Mouse (Mus musculus) thymus, adult 2 months (tissue): ENCODE measurements around the gene Tjp1. TPM values are rescaled to one million over a fixed set of nuclear protein-coding genes. Genes with fewer than 3 reads are reported as not detected.

ENCODE experiments used
- DNase-seq: peaks from one replicate; pipeline ENCODE4 v3.0.0; 2021
- H3K27ac ChIP-seq: fragments of 200-500 bp; 2 replicates; pipeline ENCODE4 v1.5.1; 2012; ENCODE audit warnings: low read length, control low read depth; ENCODE audit not compliant: control insufficient read depth, insufficient read depth
- H3K27me3 ChIP-seq: fragments of 200-500 bp; 2 replicates; pipeline ENCODE4 v1.6.1; 2012; ENCODE audit warnings: mild to moderate bottlenecking, low read length, moderate library complexity, mixed read lengths; ENCODE audit not compliant: control insufficient read depth, insufficient read depth
- H3K36me3 ChIP-seq: fragments of 200-500 bp; 2 replicates; pipeline ENCODE4 v1.6.1; 2012; ENCODE audit warnings: mild to moderate bottlenecking, low read length, moderate library complexity; ENCODE audit not compliant: control insufficient read depth, insufficient read depth
- H3K4me1 ChIP-seq: fragments of 200-500 bp; replicated peaks from 2 replicates; pipeline ENCODE4 v1.6.1; 2012; ENCODE audit warnings: low read length; ENCODE audit not compliant: control insufficient read depth, insufficient read depth
- H3K4me3 ChIP-seq: fragments of 200-500 bp; 2 replicates; pipeline ENCODE4 v1.5.1; 2012; ENCODE audit warnings: mild to moderate bottlenecking, low read length, control low read depth, moderate library complexity; ENCODE audit not compliant: control insufficient read depth, insufficient read depth
- CTCF ChIP-seq: fragments of 200-500 bp; IDR thresholded peaks from 2 replicates; pipeline ENCODE4 v1.5.1; 2012; ENCODE audit warnings: mild to moderate bottlenecking, control low read depth, low read length, moderate library complexity, borderline replicate concordance; ENCODE audit not compliant: control insufficient read depth, poor library complexity, insufficient read depth; ENCODE audit errors: extremely low read depth
- POLR2A ChIP-seq: fragments of 200-500 bp; IDR thresholded peaks from 2 replicates; pipeline ENCODE4 v1.6.1; 2012; ENCODE audit warnings: mild to moderate bottlenecking, low read length, control low read depth, moderate library complexity; ENCODE audit not compliant: control insufficient read depth, poor library complexity, insufficient read depth; ENCODE audit errors: extremely low read depth
- WGBS: fragments of 180-500 bp; shearing (Covaris S2); methylation state at CpG from one replicate; pipeline ENCODE4 v1.1.7; 2018; 5-methylcytosine and 5-hydroxymethylcytosine counted together
- polyA plus RNA-seq: library from polyadenylated mRNA; depleted of rRNA; stranded (reverse); fragments of >200 nt; gene quantifications from 2 replicates; pipeline ENCODE4 v1.2.3, GENCODE M21; 2012

Tjp1 gene
- polyA plus RNA-seq, 1 experiment, result 3.6 TPM

DNA sequence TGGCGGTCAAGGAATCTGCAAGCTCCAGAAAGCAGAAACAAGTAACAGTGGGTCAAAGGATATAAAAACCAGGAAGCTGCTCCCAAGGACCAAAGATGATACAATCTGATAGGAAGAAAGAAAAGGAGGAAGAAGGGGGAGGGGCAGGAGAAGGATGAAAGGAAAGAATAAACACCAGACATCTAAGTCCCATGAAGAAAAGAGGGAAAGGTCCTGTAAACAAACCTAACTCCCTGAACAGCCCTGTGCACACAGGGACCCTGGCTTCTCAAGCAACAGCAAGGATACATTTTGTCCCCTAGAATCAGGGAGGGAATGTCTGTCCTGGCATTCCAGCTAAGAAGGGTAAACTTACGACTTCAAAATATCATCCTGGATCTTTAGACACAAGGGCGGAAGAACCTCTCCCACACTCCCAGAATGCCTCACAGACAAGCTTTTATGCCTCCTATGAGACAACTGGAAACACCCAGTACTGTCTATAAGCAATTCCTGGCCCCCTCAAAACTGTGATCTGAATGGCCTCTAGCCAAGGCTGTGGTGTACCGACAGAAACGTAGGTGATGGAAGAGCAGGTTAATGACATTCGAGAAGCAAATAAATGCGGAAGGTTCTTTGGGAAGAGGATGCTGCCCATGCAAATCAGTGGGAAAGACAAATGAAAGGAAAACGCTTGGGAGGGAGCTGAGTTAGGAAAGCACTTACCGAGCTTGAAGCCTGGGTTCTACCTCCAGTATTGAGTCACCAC is 148.6 kb downstream of the Tjp1 start:
- TF ChIP-seq POLR2A (no peak), CTCF (no peak)
- no peaks in the 10 kb centered on the region for H3K36me3 ChIP-seq
- no peak overlapping the region for H3K4me3 ChIP-seq
- 42% methylated on average over 9 of the region's 9 CpGs for WGBS
- H3K27me3 ChIP-seq, result no peaks in the 10 kb centered on the region; the same call in 1 of the 2 replicates
- H3K27ac ChIP-seq, result no peak overlapping the region
- DNase-seq, result no peak
- H3K4me1 ChIP-seq, result no peaks in the 10 kb centered on the region

DNA sequence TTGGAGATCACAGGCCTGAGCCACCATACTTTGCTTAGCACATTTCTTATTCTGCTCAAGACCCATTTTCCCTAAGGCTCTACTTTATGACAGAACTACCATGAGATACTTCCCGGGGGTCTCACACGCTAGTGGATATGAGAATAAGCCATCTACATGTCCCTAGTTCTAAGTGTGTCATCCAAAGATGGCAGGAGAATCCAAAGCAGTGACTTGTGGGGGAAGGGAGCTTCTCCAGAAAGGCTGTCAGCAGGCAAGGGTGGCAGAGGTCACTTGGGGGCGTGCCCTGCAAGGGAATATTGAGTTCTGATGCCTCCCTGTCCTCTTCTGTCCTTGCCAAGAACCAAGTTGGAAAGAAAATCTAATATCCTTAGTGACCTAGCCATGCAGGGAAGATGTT is 150.1 kb downstream of the Tjp1 start:
- H3K4me1 ChIP-seq, result peaks cover 2% of the 10 kb centered on the region
- H3K4me3 ChIP-seq, result no peak overlapping the region
- H3K27me3 ChIP-seq, result no peaks in the 10 kb centered on the region; the same call in 1 of the 2 replicates
- 87% methylated on average over 3 of the region's 3 CpGs for WGBS
- no peak for TF ChIP-seq CTCF
- no peak for TF ChIP-seq POLR2A
- no peak overlapping the region for H3K27ac ChIP-seq
- no peak for DNase-seq
- no peaks in the 10 kb centered on the region for H3K36me3 ChIP-seq

DNA sequence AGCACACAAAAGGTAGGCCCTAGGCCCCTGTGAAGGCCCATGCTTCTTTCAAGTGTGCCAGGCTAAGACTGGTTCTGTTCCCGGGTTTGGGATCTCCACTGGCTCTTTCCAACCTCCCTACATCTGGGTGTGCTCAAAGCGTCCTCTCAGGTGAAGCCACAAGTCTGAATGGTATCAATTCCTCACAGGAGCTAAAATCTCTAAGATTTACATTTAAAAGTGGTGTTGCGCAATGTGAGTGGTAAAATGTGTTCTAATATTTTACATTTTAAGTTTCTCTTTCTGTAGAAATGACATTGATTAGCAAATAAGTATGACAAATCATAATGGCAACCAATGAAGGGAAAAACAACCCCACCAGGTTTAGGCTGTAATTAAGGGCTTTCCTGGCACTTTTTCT is 152.0 kb downstream of the Tjp1 start:
- Histone ChIP-seq H3K27ac (no peak overlapping the region), H3K4me1 (peaks cover 7% of the 10 kb centered on the region), H3K36me3 (no peaks in the 10 kb centered on the region), H3K27me3 (peaks cover 9% of the 10 kb centered on the region), H3K4me3 (no peak overlapping the region)
- no peak for DNase-seq
- 82% methylated on average over 3 of the region's 3 CpGs for WGBS
- TF ChIP-seq POLR2A (no peak), CTCF (no peak)

DNA sequence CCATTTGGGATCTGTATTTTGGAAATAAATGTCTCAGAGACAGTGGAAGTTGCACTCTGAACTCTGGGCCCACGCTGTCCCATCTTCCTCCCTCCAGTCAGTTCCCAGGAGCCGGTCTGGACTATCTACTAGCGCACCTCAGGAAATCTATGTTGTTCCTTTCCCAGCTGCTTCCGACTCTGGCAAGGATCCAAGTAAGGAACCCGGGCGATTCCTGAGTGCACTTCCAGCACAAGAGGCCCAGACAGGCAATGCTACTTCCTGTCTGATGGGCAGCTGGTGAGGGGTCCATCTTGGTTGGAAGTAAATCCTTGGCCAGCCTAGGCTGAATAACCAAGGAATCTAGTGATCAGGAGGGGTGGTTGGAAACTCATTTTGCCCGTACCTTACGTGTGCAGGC is 152.4 kb downstream of the Tjp1 start:
- DNase-seq, result no peak
- H3K4me1 ChIP-seq, result peaks cover 7% of the 10 kb centered on the region
- no peak for TF ChIP-seq CTCF
- TF ChIP-seq POLR2A, result no peak
- no peak overlapping the region for H3K4me3 ChIP-seq
- no peaks in the 10 kb centered on the region for H3K36me3 ChIP-seq
- WGBS, result 37% methylated on average over 8 of the region's 8 CpGs
- peaks cover 9% of the 10 kb centered on the region for H3K27me3 ChIP-seq
- no peak overlapping the region for H3K27ac ChIP-seq

DNA sequence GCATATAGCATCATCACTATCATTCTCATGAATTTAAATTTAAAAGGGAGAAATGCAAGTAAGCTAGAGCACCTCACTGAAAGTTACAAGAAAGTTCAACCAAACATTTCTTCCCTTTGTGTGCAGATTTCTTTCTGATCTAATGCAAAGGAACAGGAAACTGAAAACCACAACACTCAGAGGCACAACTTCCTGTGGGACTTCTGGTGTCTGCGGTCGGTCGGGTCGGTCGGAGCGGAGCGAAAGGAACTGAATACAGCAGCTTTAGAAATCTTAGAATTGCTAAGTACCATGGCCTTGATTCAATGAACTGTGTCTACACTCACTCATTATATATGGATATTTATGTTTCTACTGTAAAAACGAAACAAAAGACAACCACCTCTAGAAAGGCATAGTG is 154.2 kb downstream of the Tjp1 start:
- DNase-seq, result peak; percentile 47
- WGBS, result 2% methylated on average over 8 of the region's 8 CpGs
- no peak for TF ChIP-seq POLR2A
- TF ChIP-seq CTCF, result no peak

DNA sequence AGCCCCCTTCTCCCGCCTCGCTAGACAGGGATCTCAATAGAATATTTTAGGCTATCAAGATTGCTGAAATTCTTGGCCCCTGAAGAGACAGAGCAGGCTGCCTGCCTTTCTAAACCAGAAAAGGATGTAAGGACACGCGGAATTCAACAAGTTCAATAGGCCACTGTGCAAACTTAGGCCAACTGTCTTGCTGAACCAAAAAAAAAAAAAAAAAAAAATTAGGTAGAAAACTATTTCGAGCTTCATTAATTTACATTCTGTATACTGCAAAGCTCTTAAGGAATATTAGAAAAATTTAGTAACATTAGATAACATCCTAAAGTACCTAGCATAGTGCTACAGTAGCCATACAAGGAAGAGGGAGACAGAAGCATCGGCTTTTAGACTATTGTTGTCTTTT is 155.8 kb downstream of the Tjp1 start:
- TF ChIP-seq CTCF, result no peak
- TF ChIP-seq POLR2A, result no peak
- H3K4me3 ChIP-seq, result no peak overlapping the region
- no peak overlapping the region for H3K27ac ChIP-seq

More for the DNA sequence above, 154.2 kb downstream of the Tjp1 start:
- H3K4me3 ChIP-seq, result no peak overlapping the region
- peaks cover 13% of the 10 kb centered on the region for H3K27me3 ChIP-seq
- H3K36me3 ChIP-seq, result no peaks in the 10 kb centered on the region
- H3K27ac ChIP-seq, result no peak overlapping the region
- peaks cover 7% of the 10 kb centered on the region for H3K4me1 ChIP-seq

More for the DNA sequence above, 155.8 kb downstream of the Tjp1 start:
- peaks cover 7% of the 10 kb centered on the region for H3K4me1 ChIP-seq
- 32% methylated on average over 6 of the region's 6 CpGs for WGBS
- peaks cover 13% of the 10 kb centered on the region for H3K27me3 ChIP-seq
- H3K36me3 ChIP-seq, result no peaks in the 10 kb centered on the region
- DNase-seq, result no peak
